Mouse (Mus musculus): Measurements from ENCODE around the gene Gm38394.

- no peak for TF ChIP-seq CTCF (IDR thresholded peaks at IDR 0.05; ENCODE audit: control insufficient read depth, insufficient read depth, low read length)
- no peak for TF ChIP-seq POLR2A (IDR thresholded peaks at IDR 0.05; ENCODE audit: borderline replicate concordance, control insufficient read depth, low read depth, low read length)
These were observed 4.3 kb downstream of the Gm38394 start for GRCm38 (mm10) chr1:133656811-133657210.

Data from bone marrow, adult 2 months (tissue).